Mouse (Mus musculus) limb, embryonic 13.5 days (tissue): ENCODE measurements around the gene Znrf2. TPM values are rescaled to one million over a fixed set of nuclear protein-coding genes. Genes with fewer than 3 reads are reported as not detected.

Source experiments
- ATAC-seq: fragments of 200-750 bp; cut with Nextera tagmentation; 2 replicates; pipeline ENCODE4 v1.8.0; 2017; ENCODE audit warnings: low read depth, moderate number of reproducible peaks, moderate TSS enrichment; ENCODE audit not compliant: low FRiP score
- H3K27ac ChIP-seq: fragments of 300-500 bp; sonication (generic); 2 replicates; pipeline ENCODE4 v1.5.1; 2015; ENCODE audit warnings: inconsistent platforms, mild to moderate bottlenecking, moderate library complexity
- H3K27me3 ChIP-seq: fragments of 300-500 bp; sonication (generic); 2 replicates; pipeline ENCODE4 v1.6.1; 2015; ENCODE audit warnings: mild to moderate bottlenecking, inconsistent platforms
- H3K36me3 ChIP-seq: fragments of 300-500 bp; sonication (generic); 2 replicates; pipeline ENCODE4 v1.6.1; 2015; ENCODE audit warnings: inconsistent platforms, mild to moderate bottlenecking, moderate library complexity
- H3K4me1 ChIP-seq: fragments of 300-500 bp; sonication (generic); 2 replicates; pipeline ENCODE4 v1.6.1; 2015; ENCODE audit warnings: inconsistent platforms
- H3K4me2 ChIP-seq: fragments of 300-500 bp; sonication (generic); replicated peaks from 2 replicates; pipeline ENCODE4 v1.6.1; 2015; ENCODE audit warnings: inconsistent platforms, mild to moderate bottlenecking, moderate library complexity
- H3K4me3 ChIP-seq: fragments of 300-500 bp; sonication (generic); 2 replicates; pipeline ENCODE4 v1.5.1; 2015; ENCODE audit warnings: moderate library complexity, mild to moderate bottlenecking, inconsistent platforms
- H3K9ac ChIP-seq: fragments of 300-500 bp; sonication (generic); 2 replicates; pipeline ENCODE4 v1.6.1; 2015; ENCODE audit warnings: mild to moderate bottlenecking, inconsistent platforms
- H3K9me3 ChIP-seq: fragments of 300-500 bp; sonication (generic); 2 replicates; pipeline ENCODE4 v1.6.1; 2016; ENCODE audit warnings: inconsistent platforms
- WGBS: fragments of 180-500 bp; shearing (Covaris S2); methylation state at CpG from one replicate; pipeline ENCODE4 v1.1.7; 2015; 5-methylcytosine and 5-hydroxymethylcytosine counted together
- polyA plus RNA-seq: library from polyadenylated mRNA; unstranded; fragments of >200 nt; fragmentation: Nextera tagmentation; extraction: Ambion mirVana; gene quantifications from 2 replicates; pipeline ENCODE4 v1.2.1, GENCODE M21; 2015

Gene Znrf2
- polyA plus RNA-seq, 1 experiment from 2014 or later, result 2.9 TPM

- Histone ChIP-seq H3K4me2 (no peak overlapping the region), H3K27me3 (no peaks in the 10 kb centered on the region), H3K9me3 (no peaks in the 10 kb centered on the region), H3K4me1 (no peaks in the 10 kb centered on the region), H3K9ac (no peak overlapping the region), H3K36me3 (no peaks in the 10 kb centered on the region), H3K4me3 (no peak overlapping the region), H3K27ac (no peak overlapping the region)
- ATAC-seq, result no peak
- 93% methylated on average over 2 of the region's 2 CpGs for WGBS
Measured at GRCm38 (mm10) chr6:54902547-54902946, 85.8 kb downstream of the Znrf2 start.

- no peak for ATAC-seq
Measured at GRCm38 (mm10) chr6:54906053-54907040, 89.6 kb downstream of the Znrf2 start.

GRCm38 (mm10) chr6:54914977-54915376 lies 98.3 kb downstream of the Znrf2 start:
- no peak overlapping the region for H3K27ac ChIP-seq
- H3K4me1 ChIP-seq, result no peaks in the 10 kb centered on the region
- H3K27me3 ChIP-seq, result no peaks in the 10 kb centered on the region
- no peak overlapping the region for H3K4me2 ChIP-seq
- H3K4me3 ChIP-seq, result no peak overlapping the region
- 89% methylated on average over 4 of the region's 4 CpGs for WGBS
- no peak overlapping the region for H3K9ac ChIP-seq
- no peaks in the 10 kb centered on the region for H3K9me3 ChIP-seq
- H3K36me3 ChIP-seq, result no peaks in the 10 kb centered on the region
- ATAC-seq, result no peak

More at GRCm38 (mm10) chr6:54906053-54907040, 89.6 kb downstream of the Znrf2 start:
- Histone ChIP-seq H3K4me2 (no peak overlapping the region), H3K27me3 (no peaks in the 10 kb centered on the region), H3K36me3 (no peaks in the 10 kb centered on the region), H3K9me3 (no peaks in the 10 kb centered on the region), H3K4me1 (no peaks in the 10 kb centered on the region), H3K4me3 (no peak overlapping the region), H3K27ac (no peak overlapping the region), H3K9ac (no peak overlapping the region)
- WGBS, result 80% methylated on average over 10 of the region's 10 CpGs

GRCm38 (mm10) chr6:54916163-54916562 lies 99.4 kb downstream of the Znrf2 start:
- Histone ChIP-seq H3K4me1 (no peaks in the 10 kb centered on the region), H3K9me3 (no peaks in the 10 kb centered on the region), H3K4me2 (no peak overlapping the region), H3K27me3 (no peaks in the 10 kb centered on the region), H3K27ac (no peak overlapping the region), H3K4me3 (no peak overlapping the region), H3K9ac (no peak overlapping the region), H3K36me3 (no peaks in the 10 kb centered on the region)
- no peak for ATAC-seq
- 48% methylated on average over 4 of the region's 4 CpGs for WGBS

- no peak overlapping the region for H3K4me2 ChIP-seq
- H3K9me3 ChIP-seq, result no peaks in the 10 kb centered on the region
- H3K27ac ChIP-seq, result no peak overlapping the region
- WGBS, result 79% methylated on average over 4 of the region's 4 CpGs
- no peak overlapping the region for H3K9ac ChIP-seq
- H3K4me1 ChIP-seq, result no peaks in the 10 kb centered on the region
- H3K4me3 ChIP-seq, result no peak overlapping the region
- no peaks in the 10 kb centered on the region for H3K27me3 ChIP-seq
- H3K36me3 ChIP-seq, result no peaks in the 10 kb centered on the region
- ATAC-seq, result no peak
Measured at GRCm38 (mm10) chr6:54916941-54917340, 100.2 kb downstream of the Znrf2 start.

GRCm38 (mm10) chr6:54917523-54917922 lies 100.8 kb downstream of the Znrf2 start:
- Histone ChIP-seq H3K4me1 (no peaks in the 10 kb centered on the region), H3K36me3 (no peaks in the 10 kb centered on the region), H3K4me3 (no peak overlapping the region), H3K9ac (no peak overlapping the region), H3K9me3 (no peaks in the 10 kb centered on the region), H3K4me2 (no peak overlapping the region), H3K27ac (no peak overlapping the region), H3K27me3 (no peaks in the 10 kb centered on the region)
- 25% methylated on average over 4 of the region's 4 CpGs for WGBS
- ATAC-seq, result peak; percentile 28; the same call in 1 of the 2 replicates

GRCm38 (mm10) chr6:54918521-54918920 lies 101.8 kb downstream of the Znrf2 start:
- no peaks in the 10 kb centered on the region for H3K36me3 ChIP-seq
- H3K27me3 ChIP-seq, result no peaks in the 10 kb centered on the region
- H3K4me2 ChIP-seq, result no peak overlapping the region
- H3K27ac ChIP-seq, result no peak overlapping the region
- no peak for ATAC-seq
- H3K9ac ChIP-seq, result no peak overlapping the region
- H3K9me3 ChIP-seq, result no peaks in the 10 kb centered on the region
- no peaks in the 10 kb centered on the region for H3K4me1 ChIP-seq
- WGBS, result 85% methylated on average over 5 of the region's 5 CpGs
- H3K4me3 ChIP-seq, result no peak overlapping the region

GRCm38 (mm10) chr6:54924538-54924937 lies 107.8 kb downstream of the Znrf2 start:
- Histone ChIP-seq H3K36me3 (peaks cover 10% of the 10 kb centered on the region; the same call in 1 of the 2 replicates), H3K4me2 (no peak overlapping the region), H3K27ac (no peak overlapping the region), H3K9ac (no peak overlapping the region), H3K9me3 (no peaks in the 10 kb centered on the region), H3K4me1 (no peaks in the 10 kb centered on the region), H3K27me3 (no peaks in the 10 kb centered on the region), H3K4me3 (no peak overlapping the region)
- no peak for ATAC-seq
- 91% methylated on average over 16 of the region's 16 CpGs for WGBS

GRCm38 (mm10) chr6:54925736-54926440 lies 109.2 kb downstream of the Znrf2 start:
- H3K4me3 ChIP-seq, result no peak overlapping the region
- no peaks in the 10 kb centered on the region for H3K27me3 ChIP-seq
- no peaks in the 10 kb centered on the region for H3K9me3 ChIP-seq
- ATAC-seq, result no peak
- H3K27ac ChIP-seq, result no peak overlapping the region
- no peak overlapping the region for H3K4me2 ChIP-seq
- H3K9ac ChIP-seq, result no peak overlapping the region
- H3K4me1 ChIP-seq, result no peaks in the 10 kb centered on the region
- peaks cover 10% of the 10 kb centered on the region; the same call in 1 of the 2 replicates for H3K36me3 ChIP-seq
- WGBS, result 64% methylated on average over 7 of the region's 7 CpGs

GRCm38 (mm10) chr6:54926899-54927298 lies 110.2 kb downstream of the Znrf2 start:
- no peak for ATAC-seq
- no peaks in the 10 kb centered on the region for H3K27me3 ChIP-seq
- no peak overlapping the region for H3K9ac ChIP-seq
- 68% methylated on average over 2 of the region's 2 CpGs for WGBS
- H3K4me1 ChIP-seq, result no peaks in the 10 kb centered on the region
- no peak overlapping the region for H3K27ac ChIP-seq
- peaks cover 17% of the 10 kb centered on the region for H3K36me3 ChIP-seq
- H3K4me2 ChIP-seq, result no peak overlapping the region
- H3K9me3 ChIP-seq, result no peaks in the 10 kb centered on the region
- no peak overlapping the region for H3K4me3 ChIP-seq

- no peaks in the 10 kb centered on the region for H3K27me3 ChIP-seq
- no peaks in the 10 kb centered on the region for H3K9me3 ChIP-seq
- no peak overlapping the region for H3K4me3 ChIP-seq
- no peak overlapping the region for H3K27ac ChIP-seq
- WGBS, result 82% methylated on average over 6 of the region's 6 CpGs
- no peaks in the 10 kb centered on the region for H3K4me1 ChIP-seq
- peaks cover 17% of the 10 kb centered on the region for H3K36me3 ChIP-seq
- H3K4me2 ChIP-seq, result no peak overlapping the region
- H3K9ac ChIP-seq, result no peak overlapping the region
- no peak for ATAC-seq
Measured at GRCm38 (mm10) chr6:54927946-54928345, 111.2 kb downstream of the Znrf2 start.

GRCm38 (mm10) chr6:54931641-54932040 lies 114.9 kb downstream of the Znrf2 start:
- Histone ChIP-seq H3K9ac (no peak overlapping the region), H3K4me2 (no peak overlapping the region), H3K27ac (no peak overlapping the region), H3K4me1 (no peaks in the 10 kb centered on the region), H3K36me3 (peaks cover 12% of the 10 kb centered on the region), H3K4me3 (no peak overlapping the region), H3K27me3 (no peaks in the 10 kb centered on the region), H3K9me3 (no peaks in the 10 kb centered on the region)
- WGBS, result 95% methylated on average over 4 of the region's 4 CpGs
- no peak for ATAC-seq
